Mouse (Mus musculus): Measurements from ENCODE around the gene Ppp1r37.

Ppp1r37 gene

GRCm38 (mm10) chr7:19503481-19504068 is 59.3 kb downstream of the Ppp1r37 start:
- DNase-seq (ENCODE audit: low read depth, low spot score) = no peak

GRCm38 (mm10) chr7:19501658-19502057 is 61.2 kb downstream of the Ppp1r37 start:
- no peak for DNase-seq (ENCODE audit: low read depth, low spot score)

- DNase-seq (ENCODE audit: low read depth, low spot score) = no peak
These were observed 62.2 kb downstream of the Ppp1r37 start for GRCm38 (mm10) chr7:19500420-19501363.

GRCm38 (mm10) chr7:19498326-19498725 is 64.5 kb downstream of the Ppp1r37 start:
- no peak for DNase-seq (ENCODE audit: low read depth, low spot score)

- DNase-seq (ENCODE audit: low read depth, low spot score) = no peak
These were observed 66.7 kb downstream of the Ppp1r37 start for GRCm38 (mm10) chr7:19496214-19496555.

GRCm38 (mm10) chr7:19495521-19496213 is 67.2 kb downstream of the Ppp1r37 start:
- DNase-seq (ENCODE audit: low read depth, low spot score) = no peak

GRCm38 (mm10) chr7:19494751-19495474 is 68.0 kb downstream of the Ppp1r37 start:
- no peak for DNase-seq (ENCODE audit: low read depth, low spot score)

GRCm38 (mm10) chr7:19491731-19492130 is 71.1 kb downstream of the Ppp1r37 start:
- no peak for DNase-seq (ENCODE audit: low read depth, low spot score)

- DNase-seq (ENCODE audit: low read depth, low spot score) = no peak
These were observed 73.4 kb downstream of the Ppp1r37 start for GRCm38 (mm10) chr7:19489525-19489924.

GRCm38 (mm10) chr7:19486549-19486948 is 76.3 kb downstream of the Ppp1r37 start:
- no peak for DNase-seq (ENCODE audit: low read depth, low spot score)

- DNase-seq (ENCODE audit: low read depth, low spot score) = no peak
These were observed 77.4 kb downstream of the Ppp1r37 start for GRCm38 (mm10) chr7:19485488-19485887.

- no peak for DNase-seq (ENCODE audit: low read depth, low spot score)
These were observed 79.6 kb downstream of the Ppp1r37 start for GRCm38 (mm10) chr7:19483281-19483680.

All from brain, embryonic 18.5 days (tissue).